Mouse (Mus musculus): Measurements from ENCODE around the gene C5ar2. TPM values are rescaled to one million over a fixed set of nuclear protein-coding genes. Genes with fewer than 3 reads are reported as not detected.
"Not testable (repeated sequence)": the region's sequence is repeated elsewhere in the genome, so short reads cannot be mapped to it uniquely, and the experiment has no call there.

The C5ar2 gene
- total RNA-seq (2021): under 1 TPM; 0.08 to 0.17 TPM
- long read RNA-seq, experiment 1: 0 reads
- long read RNA-seq, experiment 2: 0 reads

DNA sequence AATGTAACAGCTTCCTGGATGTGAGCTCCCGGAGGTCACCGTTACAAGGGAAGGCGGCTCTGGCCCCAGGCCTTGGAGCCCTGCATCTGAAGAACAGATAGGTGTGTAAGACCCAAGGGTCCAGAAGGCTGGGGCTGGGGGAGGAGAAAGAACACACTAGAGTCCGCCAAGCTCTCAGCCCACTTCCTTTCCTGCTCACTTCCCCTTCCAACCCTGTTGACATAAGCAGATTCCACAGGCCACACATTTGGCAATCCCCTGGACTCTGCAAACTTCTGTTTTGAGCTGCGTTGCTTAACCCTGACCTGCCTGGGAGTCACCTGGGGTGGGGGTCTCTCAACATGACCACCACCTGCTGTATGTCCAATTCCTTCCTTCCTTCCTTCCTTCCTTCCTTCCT lies at the start of gene C5ar2:
C5ar2 (minus strand) TSS at position 88 of the 400 bp plus-strand sequence.
- no peak for DNase-seq (ENCODE audit: low spot score in 2 of 2)

DNA sequence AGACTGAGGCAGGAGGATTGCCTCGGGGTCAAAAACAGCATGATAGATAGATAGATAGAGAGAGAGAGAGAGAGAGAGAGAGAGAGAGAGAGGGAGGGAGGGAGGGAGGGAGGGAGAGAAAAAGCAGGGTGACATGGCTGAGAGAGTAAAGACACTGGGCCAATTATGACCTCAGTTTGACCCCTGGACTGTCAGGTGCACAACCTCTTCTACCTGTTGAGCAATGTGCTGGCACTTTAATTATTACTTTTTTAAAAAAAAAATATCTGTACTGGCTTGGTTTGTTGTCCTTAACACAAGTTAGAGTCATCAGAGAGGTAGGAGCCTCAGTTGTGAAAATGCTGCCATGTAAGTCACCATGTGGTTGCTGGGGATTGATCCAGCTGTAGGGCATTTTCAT lies 43.8 kb upstream of the C5ar2 start:
- DNase-seq (ENCODE audit: low spot score in 2 of 2): no peak

DNA sequence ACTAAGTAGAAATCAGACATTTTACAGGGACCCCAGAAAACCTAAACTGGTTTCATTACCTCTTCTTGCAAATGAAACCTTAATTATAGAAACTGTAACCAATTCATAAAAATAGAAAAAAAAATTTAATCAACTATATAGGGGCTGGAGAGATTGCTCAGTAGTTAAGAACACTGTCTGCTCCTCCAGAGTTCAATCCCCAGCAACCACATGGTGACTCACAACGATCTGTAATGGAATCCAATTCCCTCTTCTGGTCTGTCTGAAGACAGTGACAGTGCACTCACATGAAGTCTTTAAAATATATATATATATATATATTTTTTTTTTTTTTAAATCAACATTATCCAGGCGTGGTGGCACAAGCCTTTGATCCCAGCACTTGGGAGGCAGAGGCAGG lies 43.1 kb upstream of the C5ar2 start:
- no peak for DNase-seq (ENCODE audit: low spot score in 2 of 2)

DNA sequence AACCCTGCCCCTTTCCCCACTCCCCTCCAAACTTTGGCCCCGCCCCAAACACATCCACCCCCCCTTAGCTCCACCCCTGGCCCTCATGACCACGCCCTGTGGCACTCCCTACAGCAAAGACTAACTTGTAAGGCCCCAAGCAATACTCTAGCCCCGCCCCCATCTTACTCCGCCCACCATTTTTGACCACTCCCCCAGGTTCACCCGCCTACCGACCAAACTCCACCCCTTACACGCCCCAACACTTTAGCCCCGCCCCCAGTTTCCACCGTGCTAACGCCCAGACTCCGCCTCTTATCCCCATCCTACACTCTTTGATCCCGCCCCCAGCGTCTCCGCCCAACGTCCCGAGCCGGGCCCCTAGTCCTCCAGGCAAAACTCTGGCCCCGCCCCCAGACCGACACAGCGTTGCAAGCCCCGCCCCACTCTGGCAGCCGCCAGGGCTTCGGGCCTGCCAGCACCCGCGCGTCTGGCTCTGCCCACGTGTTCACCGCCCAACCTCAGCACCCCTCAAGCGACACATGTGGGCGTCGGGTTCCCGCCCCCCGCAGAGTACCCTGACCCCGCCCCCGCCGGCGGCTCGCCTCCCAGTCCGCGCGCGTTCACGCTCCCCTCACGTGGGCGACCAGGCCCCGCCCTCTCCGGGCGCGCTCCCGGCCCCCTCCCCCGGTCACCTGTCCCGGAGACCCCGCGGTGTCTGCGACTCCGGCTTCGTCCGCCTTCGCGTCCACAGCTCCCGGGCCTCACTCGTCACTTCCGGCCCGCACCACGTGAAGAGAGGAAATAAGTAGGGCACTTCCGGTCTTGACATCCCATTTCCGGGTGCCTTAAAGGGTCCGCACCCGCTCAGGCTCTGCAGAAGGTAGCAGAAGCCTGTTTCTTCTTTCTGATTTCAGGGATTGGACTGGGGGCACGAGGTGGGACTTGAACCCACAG lies 42.3 kb upstream of the C5ar2 start, which contains the start of gene Ccdc9:
Ccdc9 (minus strand) TSS at position 770 of the 936 bp plus-strand sequence.
- DNase-seq (ENCODE audit: low spot score in 2 of 2): peak; percentile 100

DNA sequence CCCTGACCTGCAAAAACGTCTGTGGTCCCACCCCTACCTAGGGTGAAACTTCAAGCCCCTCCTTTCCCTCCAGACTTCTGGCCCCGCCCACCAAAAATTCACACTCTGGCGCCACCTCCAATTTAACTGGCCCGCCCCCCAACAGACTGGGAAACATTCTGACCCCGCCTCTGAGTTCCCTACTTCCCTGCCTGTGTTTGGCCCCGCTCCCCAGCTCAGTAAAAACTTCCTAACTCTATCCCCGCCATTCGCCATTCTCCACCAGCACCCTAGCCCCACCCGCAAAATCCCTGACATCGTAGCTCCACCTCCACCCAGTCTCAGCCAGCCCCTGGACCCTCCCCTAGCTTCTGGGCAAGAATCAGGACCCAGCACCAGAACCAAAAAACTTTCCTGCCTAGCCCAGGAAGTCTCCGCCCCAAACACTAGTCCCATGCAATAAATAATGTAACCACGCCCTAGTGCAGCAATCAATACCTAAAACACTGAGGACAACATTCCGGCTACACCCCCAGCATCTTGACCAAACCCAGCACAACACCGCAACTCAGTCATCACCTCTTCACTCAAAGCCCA lies 41.6 kb upstream of the C5ar2 start:
- peak; percentile 66 to 79 for DNase-seq (ENCODE audit: low spot score in 2 of 2)

DNA sequence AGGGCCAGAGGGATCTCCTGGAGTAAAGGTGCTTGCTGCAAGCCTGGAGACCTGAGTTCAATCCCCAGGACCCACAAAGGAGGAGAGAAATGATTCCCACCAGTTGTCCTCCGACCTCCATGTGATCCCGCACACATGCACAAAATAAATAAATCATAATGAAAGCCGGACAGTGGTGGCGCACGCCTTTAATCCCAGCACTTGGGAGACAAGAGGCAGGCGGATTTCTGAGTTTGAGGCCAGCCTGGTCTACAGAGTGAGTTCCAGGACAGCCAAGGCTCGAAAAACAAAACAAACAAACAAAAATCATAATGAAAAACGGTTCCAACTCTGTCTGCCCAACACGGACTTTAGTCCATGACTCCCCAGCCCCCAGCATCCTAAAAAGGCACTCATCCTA lies 41.0 kb upstream of the C5ar2 start:
- no peak for DNase-seq (ENCODE audit: low spot score in 2 of 2)

DNA sequence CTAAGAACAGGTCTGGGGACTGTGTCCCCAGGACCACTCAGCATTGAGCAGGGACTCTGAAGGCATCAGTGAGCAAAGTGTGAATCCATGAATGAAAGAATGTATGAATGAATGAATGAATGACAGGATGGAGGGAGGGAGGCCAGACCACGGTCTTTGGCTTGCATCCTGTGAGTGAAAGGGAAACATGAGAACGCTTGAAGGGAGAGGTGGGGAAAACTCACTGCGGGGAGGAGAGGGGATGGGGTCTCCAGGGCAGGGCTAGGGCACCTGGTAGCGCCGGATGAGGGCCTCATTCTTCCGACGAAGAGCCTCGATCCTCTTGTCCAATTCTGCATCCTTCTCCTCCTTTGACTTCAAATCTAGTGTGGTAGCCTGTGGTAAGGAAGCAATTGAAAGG lies 40.0 kb upstream of the C5ar2 start:
- DNase-seq (ENCODE audit: low spot score in 2 of 2): no peak

DNA sequence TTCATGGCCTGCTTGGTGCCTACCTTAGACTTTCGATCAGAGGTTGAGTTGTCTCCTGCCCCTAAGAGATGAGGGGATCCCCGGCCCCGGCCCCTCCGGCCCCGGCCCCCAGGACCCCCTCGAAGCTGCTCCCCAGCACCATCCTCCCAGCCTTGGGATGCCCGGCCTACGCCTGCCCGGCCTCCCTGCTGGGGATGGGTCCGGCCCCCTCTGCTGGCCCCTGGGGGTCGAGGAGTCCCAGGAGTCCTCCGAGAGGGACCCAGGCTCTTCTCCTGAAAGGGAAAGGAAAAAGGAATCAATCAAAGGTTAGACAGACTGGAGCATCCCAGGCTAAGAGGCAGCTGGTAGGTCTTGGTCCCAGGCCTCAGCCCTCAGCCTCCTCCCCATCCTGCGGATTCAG lies 38.4 kb upstream of the C5ar2 start:
- no peak for DNase-seq (ENCODE audit: low spot score in 2 of 2)

DNA sequence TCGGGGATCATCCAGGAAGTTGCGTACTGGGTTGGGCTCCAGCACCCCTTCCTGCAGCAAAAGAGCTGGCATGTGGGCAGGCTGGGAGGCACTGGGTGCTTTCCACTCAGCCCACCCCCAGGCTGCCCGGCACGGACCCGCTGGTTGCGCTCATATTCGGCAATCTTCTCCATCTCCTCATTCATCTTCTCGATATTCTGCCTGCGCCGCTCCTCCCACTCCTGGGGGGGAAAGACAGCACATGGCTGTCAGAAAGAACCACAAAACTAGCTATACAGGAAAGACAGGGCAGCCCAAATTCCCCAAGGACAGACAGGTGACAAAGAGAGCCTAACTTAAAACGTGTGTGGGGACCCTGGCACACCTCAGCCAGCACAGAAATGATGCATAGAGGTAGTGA lies 36.8 kb upstream of the C5ar2 start:
- DNase-seq (ENCODE audit: low spot score in 2 of 2): no peak

DNA sequence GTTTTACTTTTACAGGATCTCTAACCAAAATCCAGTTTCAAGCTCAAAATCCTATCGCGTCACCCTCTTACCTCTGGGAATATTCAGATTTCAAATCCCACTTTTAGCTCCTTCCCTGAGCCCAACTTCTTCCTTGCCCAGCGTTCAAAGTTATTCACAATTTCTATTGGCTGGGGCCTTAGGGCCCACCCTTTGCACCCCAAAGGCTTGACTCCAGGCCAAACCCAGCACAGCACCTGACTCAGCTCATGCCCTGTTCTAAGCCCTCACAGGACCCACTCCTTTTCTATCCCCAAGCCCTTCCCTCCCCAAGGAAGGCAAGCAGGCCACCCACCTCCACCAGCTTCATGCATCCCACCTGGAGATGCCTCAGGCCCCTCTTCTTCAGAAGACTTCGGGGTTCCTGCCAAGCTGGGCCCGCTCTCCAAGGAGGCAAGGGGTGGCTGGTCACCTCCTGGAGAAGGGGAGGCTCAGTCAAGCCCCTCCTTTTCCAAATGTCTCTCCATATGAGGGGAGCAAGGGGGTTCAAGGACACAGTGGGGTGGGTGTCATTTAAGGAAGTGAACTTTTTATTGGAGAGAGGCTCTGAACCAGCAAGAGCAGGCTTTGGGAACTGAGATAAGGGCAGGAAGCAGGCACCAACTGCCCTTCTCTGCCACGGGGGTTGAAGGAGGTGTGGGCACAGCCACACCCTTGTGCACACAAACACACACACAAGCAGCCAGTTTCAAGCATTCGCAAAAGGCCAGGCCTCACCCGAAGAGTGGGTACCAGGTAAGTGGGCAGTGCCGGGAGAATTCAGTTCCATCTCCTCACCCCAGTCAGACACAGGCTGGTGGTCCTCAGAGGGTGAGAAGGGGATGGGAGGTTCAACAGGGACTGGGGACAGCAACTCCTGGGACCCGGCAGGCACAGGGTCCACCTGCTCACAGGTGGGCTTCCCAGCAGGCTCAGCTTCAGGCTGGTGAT lies 31.3 kb upstream of the C5ar2 start:
- DNase-seq (ENCODE audit: low spot score in 2 of 2): no peak

DNA sequence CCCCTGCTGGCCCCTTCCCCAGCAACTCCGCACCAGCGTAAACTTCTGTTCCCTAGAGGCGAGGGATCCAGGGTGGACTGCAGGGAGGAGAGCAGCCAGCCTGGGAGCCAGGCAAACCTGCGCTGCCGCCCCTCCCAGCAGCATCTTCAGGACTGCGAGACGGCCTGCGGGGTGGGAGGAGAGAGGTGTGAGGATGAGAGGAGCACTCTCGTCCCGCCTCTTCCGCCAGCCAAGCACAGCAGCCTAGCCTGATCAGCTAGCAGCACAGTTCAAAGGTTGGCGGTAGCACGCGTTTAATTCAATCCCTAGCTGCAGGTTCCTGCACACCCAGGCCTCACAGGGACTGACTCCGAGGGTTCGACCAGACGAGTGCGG lies 29.8 kb upstream of the C5ar2 start:
- DNase-seq (ENCODE audit: low spot score in 2 of 2): peak in 1 of 2 experiments; percentile 71

DNA sequence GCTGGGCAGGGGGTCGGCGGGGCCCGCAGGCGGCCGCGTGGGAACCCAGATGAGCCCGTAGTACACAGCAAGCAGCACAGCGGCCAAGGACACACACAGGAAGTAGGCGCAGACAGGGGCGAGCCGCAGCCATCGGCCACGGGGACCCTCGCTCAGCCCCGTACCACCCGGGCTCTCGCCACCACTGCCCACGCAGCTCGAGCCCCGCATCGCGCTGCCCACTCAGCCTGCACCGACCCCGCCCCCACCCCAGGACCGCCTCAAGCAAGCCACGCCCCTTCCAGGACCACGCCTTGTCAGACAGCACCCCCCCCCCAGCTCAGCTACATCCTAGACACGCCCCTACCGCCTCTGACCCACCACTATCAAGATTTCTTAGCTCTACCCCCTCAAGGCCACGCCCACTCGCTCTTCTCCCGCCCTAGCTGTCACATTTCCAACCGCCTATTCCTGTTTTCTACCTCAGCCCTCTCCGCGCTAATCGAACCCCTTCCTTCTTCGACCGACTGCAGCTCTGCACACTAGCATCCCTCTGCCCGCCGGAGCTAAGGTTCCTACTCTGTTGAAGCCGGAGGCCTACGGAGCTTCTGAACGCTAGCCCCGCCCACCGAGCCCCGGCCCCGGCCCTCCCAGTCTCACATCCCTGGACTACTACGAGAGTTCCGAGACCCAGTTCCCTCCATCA lies 29.3 kb upstream of the C5ar2 start, which contains the start of gene Inafm1:
Inafm1 (minus strand) TSS at position 537 of the 685 bp plus-strand sequence.
- DNase-seq (ENCODE audit: low spot score in 2 of 2): peak; percentile 63 to 88

DNA sequence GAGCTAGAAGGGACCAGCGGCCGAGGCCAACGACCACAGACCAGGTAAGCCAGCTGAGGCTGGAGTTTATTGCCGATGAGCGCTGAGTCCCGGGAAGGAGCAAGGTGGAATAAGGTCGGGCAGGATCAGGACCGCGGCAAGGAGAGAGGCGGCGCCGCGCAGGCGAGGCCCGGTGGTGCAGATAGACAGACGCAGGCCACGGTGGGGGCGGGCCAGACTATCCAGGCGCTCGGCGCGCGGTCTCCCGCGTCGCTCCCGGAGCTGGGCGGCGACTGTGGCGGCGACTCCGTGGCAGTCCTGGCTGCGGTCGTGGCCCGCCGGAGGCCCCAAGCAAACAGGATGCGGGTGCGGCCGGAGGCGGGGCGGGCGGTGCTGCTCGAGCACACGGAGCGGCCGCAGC lies 28.7 kb upstream of the C5ar2 start:
- DNase-seq (ENCODE audit: low spot score in 2 of 2): peak; percentile 50 to 75

DNA sequence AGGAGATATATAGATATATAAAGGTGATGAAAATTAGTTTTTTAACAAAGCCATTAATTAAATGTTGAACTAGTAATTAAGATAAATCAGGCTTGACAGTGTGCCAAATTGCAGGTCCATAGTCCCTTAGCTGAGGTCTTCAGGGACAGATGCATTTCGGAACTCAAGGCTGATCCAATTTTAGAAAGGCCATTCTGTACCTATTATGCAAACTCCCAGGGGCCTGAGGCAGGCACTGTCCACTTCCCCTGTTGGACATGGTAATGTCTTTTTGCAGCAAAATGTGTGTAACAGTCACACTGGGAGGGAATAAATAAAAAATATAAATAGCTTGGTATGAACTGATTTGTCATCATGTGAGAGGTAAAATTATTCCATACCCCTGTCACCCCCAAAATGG lies 27.2 kb upstream of the C5ar2 start:
- DNase-seq (ENCODE audit: low spot score in 2 of 2): no peak

DNA sequence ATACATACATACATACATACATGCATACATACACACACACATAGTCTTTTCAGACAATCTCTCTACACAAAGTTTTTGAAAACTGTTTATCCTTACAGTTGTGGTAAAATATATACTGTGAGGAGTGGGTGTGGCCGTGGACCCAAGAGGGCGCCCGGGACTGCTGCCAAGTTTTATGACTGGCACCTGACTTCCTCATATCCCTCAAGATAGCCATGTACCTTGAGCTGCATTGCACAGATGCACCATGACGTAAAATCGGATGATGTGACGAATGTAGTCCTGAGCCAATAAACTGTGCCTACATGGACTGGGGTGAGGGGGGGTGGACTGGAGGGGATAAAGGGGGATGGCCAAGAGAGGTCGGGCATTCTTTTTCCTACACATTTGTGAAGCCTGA lies 22.6 kb upstream of the C5ar2 start:
- DNase-seq (ENCODE audit: low spot score in 2 of 2): not testable (repeated sequence)

DNA sequence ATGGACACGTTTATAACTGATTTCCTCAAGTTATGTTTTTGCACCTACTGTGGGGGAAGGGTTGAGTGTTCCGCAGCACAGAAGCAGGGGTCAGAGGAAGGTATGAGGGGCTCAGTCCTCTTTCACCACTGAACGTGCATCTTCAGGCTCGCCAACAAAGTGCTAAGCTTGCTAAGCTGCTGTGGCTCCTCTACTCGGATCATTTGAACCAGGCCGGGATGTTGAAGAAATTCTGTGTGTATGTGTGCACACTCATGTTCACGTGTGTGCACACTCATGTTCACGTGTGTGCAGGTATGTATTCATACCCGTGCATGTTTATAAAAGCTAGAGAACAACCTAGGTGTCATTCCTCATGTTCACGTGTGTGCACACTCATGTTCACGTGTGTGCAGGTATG lies 21.9 kb upstream of the C5ar2 start:
- DNase-seq (ENCODE audit: low spot score in 2 of 2): no peak

DNA sequence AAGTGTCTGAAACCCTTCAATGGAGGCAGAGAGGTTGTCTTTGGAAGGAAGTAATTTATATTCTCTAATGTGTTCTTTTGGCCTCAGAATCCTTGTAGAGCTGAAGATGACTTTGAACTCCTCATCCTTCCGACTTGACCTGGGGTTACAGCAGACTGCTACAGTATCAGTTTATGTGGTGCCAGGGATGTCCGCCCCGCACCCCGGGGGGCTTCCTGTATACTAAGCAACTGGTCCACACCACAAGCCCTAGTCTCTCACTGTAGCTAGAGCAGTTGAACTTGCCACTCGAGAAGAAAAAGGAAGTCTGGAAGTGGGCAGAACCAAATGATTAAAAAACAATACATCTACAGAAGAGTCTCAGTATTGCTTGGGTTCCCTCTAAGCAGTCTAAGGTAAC lies 19.9 kb upstream of the C5ar2 start:
- DNase-seq (ENCODE audit: low spot score in 2 of 2): no peak

DNA sequence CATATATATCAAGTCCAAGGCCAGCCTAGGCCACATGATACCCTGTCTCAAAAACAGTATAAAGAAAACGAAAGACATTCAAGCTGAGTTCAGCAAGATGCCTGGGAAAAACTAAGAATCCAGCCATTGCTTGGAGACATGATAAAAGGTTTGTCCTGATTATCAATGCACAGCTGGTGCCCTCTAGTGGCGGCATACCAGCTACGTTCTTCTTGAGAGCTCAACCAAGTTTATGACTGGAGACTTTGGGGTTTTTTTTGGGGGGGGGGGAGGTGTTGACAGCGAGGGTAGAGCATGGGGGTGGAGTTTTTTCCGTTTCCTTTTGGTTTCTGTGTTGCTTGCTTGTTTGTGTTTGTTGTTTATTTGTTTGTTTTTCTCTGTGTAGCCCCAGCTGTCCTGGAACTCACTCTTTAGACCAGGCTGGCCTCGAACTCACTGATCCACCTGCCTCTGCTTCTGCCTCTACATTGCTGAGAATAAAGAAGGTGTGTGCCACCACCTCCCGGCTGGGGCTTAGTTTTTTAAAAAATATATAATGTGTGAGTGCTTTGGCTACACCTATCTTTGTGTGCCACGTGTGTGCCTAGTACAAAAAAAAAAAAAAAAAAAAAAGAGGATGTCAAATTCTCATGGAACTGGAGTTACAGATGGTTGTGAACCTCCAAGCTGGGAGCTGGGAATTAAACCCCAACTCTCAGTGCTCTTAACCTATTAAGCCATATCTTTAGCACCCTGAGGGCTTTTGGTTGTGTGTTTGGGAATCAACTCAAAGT lies 19.2 kb upstream of the C5ar2 start:
- DNase-seq (ENCODE audit: low spot score in 2 of 2): peak; percentile 65 to 82

DNA sequence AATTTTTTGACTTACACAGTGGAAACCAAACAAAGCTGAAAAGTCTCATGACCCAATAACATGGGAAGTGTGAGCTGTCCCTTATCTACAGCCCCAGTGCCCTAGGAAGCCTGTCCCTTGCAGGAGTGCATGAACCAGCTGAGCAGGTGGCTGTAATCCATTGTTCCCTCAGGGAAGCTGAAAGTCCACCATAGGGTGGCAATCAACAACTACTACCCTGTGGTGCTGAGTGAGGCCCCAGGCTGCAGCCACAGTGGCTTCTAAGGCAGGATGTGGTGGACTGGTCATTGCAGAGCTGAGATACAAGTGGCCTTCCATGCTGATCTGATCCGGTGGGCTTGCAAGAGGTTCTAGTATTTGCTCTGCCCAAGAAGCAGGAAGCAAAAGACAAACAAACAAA lies 17.1 kb upstream of the C5ar2 start:
- DNase-seq (ENCODE audit: low spot score in 2 of 2): no peak

DNA sequence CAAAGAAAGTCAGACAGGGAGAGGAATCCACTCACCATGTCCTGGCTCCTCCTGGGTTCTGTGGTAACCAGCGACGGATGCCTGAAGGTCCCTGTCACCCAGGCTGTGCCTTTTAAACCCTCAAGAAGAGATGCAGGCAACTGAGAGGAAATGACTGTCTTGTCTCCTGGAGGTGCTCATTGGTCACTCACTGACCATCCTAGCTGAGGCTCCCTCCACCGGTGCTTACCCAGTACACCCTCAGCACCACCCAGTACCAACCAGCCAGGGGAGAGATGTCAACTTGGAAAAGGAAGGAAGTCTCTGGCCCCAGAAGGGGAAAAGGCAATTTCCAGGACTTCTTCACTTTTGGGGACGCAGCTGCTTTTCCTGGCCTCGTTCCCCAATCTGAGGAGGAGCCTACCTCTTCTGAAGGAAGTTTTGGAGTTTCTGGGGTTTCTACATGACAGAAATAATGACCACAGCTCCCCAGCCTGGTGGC lies 15.2 kb upstream of the C5ar2 start, which contains the start of gene C5ar1:
C5ar1 (minus strand) TSS at position 431 of the 481 bp plus-strand sequence.
- DNase-seq (ENCODE audit: low spot score in 2 of 2): no peak

All from gastrocnemius, postnatal 4 days (tissue).